Mouse (Mus musculus) cerebellum, adult 18-20 months (tissue): ENCODE measurements at regions not wholly inside any gene's neighbourhood (a gene's known extent, or its start where the extent isn't known, plus 50 kb on each side); places are given as distances from the start of the nearest gene placed in this dataset.
"Not testable (repeated sequence)": the region's sequence is repeated elsewhere in the genome, so short reads cannot be mapped to it uniquely, and the experiment has no call there.

Experiments used
- DNase-seq, 2 experiments: peaks; one replicate each; pipeline ENCODE4 v3.0.0; 2021

- peak in 1 of 2 experiments; percentile 7 for DNase-seq
Measured at GRCm38 (mm10) chrX:17818325-17818724, 246.2 kb upstream of the Fundc1 start.

DNA sequence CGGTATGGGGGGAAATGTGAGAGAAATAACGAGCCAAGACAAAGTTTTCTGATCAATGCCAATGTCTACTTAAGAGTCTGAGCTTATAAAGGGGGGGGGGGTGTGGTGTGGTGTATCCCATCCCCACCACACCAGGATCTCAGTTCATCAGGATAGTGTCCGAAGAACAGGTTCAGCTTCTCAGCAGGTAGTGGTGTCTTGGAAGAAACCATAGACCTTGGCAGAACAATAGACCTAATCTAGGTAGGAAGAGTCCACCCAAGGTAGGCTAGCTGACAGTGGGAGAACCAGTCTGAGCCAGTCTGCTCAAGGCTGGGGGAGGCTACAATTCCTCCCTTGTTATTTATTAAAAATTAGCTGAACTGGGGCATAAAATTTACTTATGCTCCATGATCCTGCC is 245.5 kb upstream of the Fundc1 start:
- no peak for DNase-seq

DNA sequence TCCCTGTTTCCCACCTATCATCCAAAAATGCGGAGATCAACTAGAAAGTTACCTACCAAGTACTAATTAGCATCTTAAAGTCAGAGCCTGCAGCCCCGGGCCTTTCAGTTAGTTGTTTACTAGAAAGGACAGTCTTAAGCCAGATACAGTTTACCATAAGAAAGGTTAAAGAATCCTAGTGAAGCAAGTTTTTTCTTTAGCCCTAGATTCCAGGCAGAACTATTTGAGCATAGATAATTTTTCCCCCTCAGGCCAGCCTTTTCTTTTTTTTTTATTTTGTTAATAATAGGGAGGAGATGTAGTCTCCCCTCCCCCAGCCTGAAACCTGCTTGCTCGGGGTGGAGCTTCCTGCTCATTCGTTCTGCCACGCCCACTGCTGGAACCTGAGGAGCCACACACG is 215.9 kb upstream of the Fundc1 start:
- DNase-seq, result not testable (repeated sequence)

DNA sequence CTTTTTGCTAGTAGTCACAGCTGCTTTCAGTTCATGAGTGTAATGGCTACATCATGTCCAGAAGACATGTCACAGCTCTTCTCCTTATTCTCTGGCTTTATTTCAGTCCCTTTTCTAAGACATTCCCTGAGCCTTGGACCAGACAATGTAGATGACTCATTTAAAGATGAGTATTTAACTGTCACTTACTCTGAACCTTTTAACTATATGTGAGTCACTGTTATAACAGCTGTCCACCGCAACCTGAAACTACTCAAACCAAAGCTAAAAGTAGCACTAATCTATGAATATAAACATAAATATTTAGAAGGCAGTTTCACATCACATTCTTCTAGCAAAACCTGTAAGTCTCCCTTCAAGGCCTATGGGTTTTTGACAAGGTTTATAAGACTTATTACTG is 203.8 kb upstream of the Fundc1 start:
- DNase-seq, result no peak

- DNase-seq, result no peak
Measured at GRCm38 (mm10) chrX:17752823-17753222, 180.7 kb upstream of the Fundc1 start.

GRCm38 (mm10) chrX:17751466-17751865 is 179.3 kb upstream of the Fundc1 start:
- no peak for DNase-seq

- DNase-seq, result no peak
Measured at GRCm38 (mm10) chrX:17730233-17730632, 158.1 kb upstream of the Fundc1 start.

- no peak for DNase-seq
Measured at GRCm38 (mm10) chrX:17725780-17726220, 153.7 kb upstream of the Fundc1 start.

- DNase-seq, result peak; percentile 28
Measured at GRCm38 (mm10) chrX:17724990-17725779, 153.1 kb upstream of the Fundc1 start.

DNA sequence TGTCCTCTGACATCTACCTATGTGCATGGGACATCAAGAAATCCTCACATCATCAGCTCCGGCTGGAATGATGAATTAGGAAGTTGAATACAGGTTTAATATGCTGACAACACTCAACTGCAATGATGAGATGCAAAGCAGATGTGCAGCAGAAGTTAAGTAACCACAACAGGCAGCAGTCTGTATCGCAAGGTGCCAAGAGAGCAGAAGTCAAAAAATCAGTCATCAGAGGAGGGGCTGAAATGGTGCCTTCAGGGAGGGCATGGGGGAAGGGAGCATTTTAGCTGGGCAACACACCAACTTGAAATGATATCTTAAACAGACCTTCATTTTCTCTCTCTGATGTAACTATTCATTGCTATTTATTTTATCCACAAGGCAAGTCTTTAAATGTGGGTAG is 152.3 kb upstream of the Fundc1 start:
- DNase-seq, result no peak

DNA sequence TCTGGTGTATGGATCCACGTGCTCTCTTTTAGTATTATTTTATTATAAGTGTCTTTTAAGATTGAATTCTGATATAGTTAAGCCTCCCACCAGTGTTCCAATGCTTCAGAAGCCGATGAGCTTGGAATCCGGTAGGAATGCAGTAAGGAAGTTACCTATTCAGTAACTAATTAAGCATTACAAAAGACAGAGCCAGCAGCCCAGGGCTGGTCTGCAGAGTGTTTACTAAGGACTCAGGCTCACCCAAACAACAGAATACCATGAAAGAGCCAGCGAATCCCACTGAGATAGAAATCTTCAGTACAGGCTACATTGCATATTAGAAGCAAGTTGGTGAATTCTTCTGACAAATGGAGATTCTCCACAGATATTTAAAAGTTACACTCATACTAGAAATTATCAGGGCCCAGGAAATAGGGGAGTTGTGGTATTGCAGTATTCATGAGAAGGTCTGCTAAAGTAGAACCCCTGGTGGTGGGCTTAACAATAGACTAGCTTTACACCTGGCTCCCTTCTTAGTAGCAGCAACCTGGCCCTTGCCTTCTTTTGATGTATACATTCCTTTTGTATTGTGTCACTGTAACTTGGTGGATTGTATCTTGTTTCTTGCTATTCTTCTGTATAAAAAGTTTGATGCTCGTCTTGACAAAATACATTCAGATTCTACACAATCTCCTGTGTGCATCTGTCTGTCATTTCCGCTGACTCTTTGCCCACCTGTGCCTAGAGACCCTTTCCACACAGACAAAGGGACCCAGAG is 149.9 kb upstream of the Fundc1 start:
- DNase-seq, result not testable (repeated sequence)

DNA sequence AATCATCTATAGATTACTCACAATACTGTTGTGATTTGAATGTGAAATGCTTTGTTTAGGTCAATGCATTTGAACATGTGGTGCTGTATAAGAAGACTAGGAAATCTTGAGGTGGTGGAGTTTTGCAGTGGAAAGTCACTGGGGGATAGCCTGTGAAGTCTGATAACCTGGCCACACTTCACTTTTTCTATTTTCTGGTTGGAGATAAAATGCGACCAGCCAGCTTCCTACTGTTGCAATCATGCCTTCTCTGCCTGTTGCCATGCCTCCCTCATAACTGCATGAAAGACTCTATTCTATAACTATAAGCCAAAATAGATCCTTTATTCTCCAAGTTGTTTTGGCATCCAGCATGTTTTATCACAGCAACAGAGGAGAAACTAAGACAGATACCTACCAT is 142.4 kb upstream of the Fundc1 start:
- no peak for DNase-seq

- no peak for DNase-seq
Measured at GRCm38 (mm10) chrX:17712919-17713318, 140.8 kb upstream of the Fundc1 start.

DNA sequence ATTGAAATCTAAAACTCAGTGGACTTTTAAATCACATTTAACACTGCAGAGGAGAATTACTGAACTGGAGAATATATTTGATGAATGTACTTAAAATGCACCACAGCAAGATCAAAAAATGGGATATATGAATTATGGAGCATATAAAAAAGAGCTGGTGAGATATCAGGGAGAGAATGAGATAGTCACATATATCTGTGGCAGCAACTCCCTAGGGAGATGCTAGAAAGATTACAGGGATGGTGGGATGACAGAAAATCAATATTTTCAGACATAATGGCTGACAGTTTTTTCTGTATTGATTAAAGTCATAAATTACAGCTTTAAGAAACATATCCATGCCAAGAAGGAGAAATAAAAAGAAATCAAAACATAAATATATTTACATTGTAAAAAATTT is 140.3 kb upstream of the Fundc1 start:
- DNase-seq, result no peak
